Mouse (Mus musculus): ENCODE data around the gene Dnajc5. TPM values are rescaled to one million over a fixed set of nuclear protein-coding genes. Genes with fewer than 3 reads are reported as not detected.

The Dnajc5 gene
- polyA plus RNA-seq, 2 experiments: 13.9 to 20.0 TPM

DNA sequence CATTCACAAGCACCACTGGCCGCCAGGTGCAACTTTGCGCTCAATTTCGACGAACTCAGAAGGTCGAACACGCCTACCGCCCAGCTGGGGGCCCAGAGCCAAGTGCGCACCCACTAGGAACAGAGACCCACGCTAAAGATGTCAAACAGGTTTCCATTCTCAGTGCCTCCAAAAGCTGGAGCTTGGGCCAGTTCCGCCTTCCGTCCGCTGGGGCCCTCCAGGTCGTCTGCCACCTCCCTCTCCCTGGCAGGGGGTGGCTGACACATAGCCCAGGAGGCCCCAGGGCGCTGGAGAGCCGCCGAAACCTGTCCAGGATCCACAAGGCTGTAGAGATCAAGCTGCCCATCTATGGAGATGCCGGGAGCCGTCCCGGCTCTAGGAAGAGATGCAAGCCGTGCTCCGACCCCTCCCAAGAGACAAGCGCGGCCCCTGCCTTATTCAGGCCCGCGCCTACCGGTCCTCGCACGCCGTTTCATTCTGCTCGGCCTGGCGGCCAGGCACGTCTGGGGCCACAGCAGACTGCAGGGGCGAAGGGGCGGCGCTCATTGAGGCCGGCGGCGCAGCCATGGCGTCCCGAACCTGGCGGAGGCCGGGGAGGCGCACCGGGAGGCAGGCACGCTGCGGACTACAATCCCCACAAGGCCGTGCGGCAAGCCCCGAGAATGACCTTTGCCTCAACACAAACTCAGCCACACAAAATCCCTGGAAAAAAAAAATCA is 61.3 kb downstream of the Dnajc5 start:
- Histone ChIP-seq H3K27me3 (ENCODE audit: control insufficient read depth, insufficient read depth, low read length) (no peaks in the 10 kb centered on the region), H3K4me1 (replicated peaks; ENCODE audit: control insufficient read depth in 2 of 2, insufficient read depth in 2 of 2, low read length in 1 of 2) (peaks cover 34 to 47% of the 10 kb centered on the region in 2 experiments), H3K9me3 (ENCODE audit: control insufficient read depth, low read length) (no peaks in the 10 kb centered on the region), H3K4me2 (ENCODE audit: low read depth) (peak overlapping the region; percentile 87), H3K4me3 (ENCODE audit: insufficient read depth in 1 of 2, low read depth in 2 of 2, low read length in 2 of 2) (peak overlapping the region; percentile 63 to 69), H3K36me3 (replicated peaks; ENCODE audit: control insufficient read depth, insufficient read depth, low read depth) (no peaks in the 10 kb centered on the region; the same call in none of the 2 replicates), H3K9ac (replicated peaks) (peak overlapping the region; percentile 66), H3K27ac (peak overlapping the region; percentile 69)
- WGBS (ENCODE audit: insufficient replicate concordance): under 1% methylated on average over 49 of the region's 49 CpGs
- DNase-seq (ENCODE audit: low read depth in 3 of 3, low spot score in 3 of 3): peak; percentile 62 to 64 (median 62)
- peak; percentile 73 for ATAC-seq (ENCODE audit: insufficient read depth)
- 0 out of 2 replicates have a peak, but pooled peaks have one; percentile 4 for TF ChIP-seq EP300 (IDR thresholded peaks at IDR 0.05; ENCODE audit: low read depth)
- no peak for TF ChIP-seq CTCF (IDR thresholded peaks at IDR 0.05; ENCODE audit: low read depth)

DNA sequence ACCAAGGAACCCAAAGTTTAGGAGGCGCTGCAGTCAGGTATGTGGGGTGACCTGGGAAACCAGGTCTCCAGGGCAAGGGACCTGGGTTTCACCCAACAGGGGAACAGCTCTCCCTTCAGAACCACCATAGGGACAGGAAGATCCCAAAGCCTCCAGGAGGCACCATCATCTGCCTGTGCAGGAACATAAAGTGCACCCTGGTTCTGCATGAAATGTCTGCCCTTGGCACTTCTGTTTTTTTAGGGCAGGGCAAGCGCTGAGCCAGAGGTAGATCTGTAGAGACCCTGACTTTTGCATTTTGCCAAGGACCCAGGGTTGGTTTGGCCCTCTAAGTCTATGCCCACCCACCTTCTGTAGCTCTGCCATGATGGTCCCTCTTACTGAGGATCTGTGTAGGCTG is 62.1 kb downstream of the Dnajc5 start:
- peaks cover 27 to 39% of the 10 kb centered on the region in 2 experiments for H3K4me1 ChIP-seq (replicated peaks; ENCODE audit: control insufficient read depth in 2 of 2, insufficient read depth in 2 of 2, low read length in 1 of 2)
- H3K27me3 ChIP-seq (ENCODE audit: control insufficient read depth, insufficient read depth, low read length): no peaks in the 10 kb centered on the region
- H3K9ac ChIP-seq (replicated peaks): no peak overlapping the region
- 84% methylated on average over 2 of the region's 2 CpGs for WGBS (ENCODE audit: insufficient replicate concordance)
- no peak overlapping the region for H3K27ac ChIP-seq
- H3K4me2 ChIP-seq (ENCODE audit: low read depth): peak overlapping the region; percentile 87
- peak overlapping the region in 1 of 2 experiments; percentile 63; a peak in 1 of 4 replicates for H3K4me3 ChIP-seq (ENCODE audit: insufficient read depth in 1 of 2, low read depth in 2 of 2, low read length in 2 of 2)
- DNase-seq (ENCODE audit: low read depth in 3 of 3, low spot score in 3 of 3): no peak
- no peak for ATAC-seq (ENCODE audit: insufficient read depth)
- peaks cover 3% of the 10 kb centered on the region for H3K36me3 ChIP-seq (replicated peaks; ENCODE audit: control insufficient read depth, insufficient read depth, low read depth)
- no peaks in the 10 kb centered on the region for H3K9me3 ChIP-seq (ENCODE audit: control insufficient read depth, low read length)
- TF ChIP-seq CTCF (IDR thresholded peaks at IDR 0.05; ENCODE audit: low read depth) (no peak), EP300 (IDR thresholded peaks at IDR 0.05; ENCODE audit: low read depth) (no peak)

GRCm38 (mm10) chr2:181582939-181583338 is 62.7 kb downstream of the Dnajc5 start:
- no peak for DNase-seq (ENCODE audit: low read depth in 3 of 3, low spot score in 3 of 3)
- Histone ChIP-seq H3K27me3 (ENCODE audit: control insufficient read depth, insufficient read depth, low read length) (no peaks in the 10 kb centered on the region), H3K36me3 (replicated peaks; ENCODE audit: control insufficient read depth, insufficient read depth, low read depth) (peaks cover 3% of the 10 kb centered on the region), H3K9ac (replicated peaks) (no peak overlapping the region), H3K9me3 (ENCODE audit: control insufficient read depth, low read length) (no peaks in the 10 kb centered on the region), H3K4me3 (ENCODE audit: insufficient read depth in 1 of 2, low read depth in 2 of 2, low read length in 2 of 2) (no peak overlapping the region), H3K4me2 (ENCODE audit: low read depth) (no peak overlapping the region), H3K4me1 (replicated peaks; ENCODE audit: control insufficient read depth in 2 of 2, insufficient read depth in 2 of 2, low read length in 1 of 2) (peaks cover 21 to 33% of the 10 kb centered on the region in 2 experiments), H3K27ac (no peak overlapping the region)
- 68% methylated on average over 1 of the region's 1 CpGs for WGBS (ENCODE audit: insufficient replicate concordance)
- TF ChIP-seq EP300 (IDR thresholded peaks at IDR 0.05; ENCODE audit: low read depth): no peak
- TF ChIP-seq CTCF (IDR thresholded peaks at IDR 0.05; ENCODE audit: low read depth): no peak
- no peak for ATAC-seq (ENCODE audit: insufficient read depth)

DNA sequence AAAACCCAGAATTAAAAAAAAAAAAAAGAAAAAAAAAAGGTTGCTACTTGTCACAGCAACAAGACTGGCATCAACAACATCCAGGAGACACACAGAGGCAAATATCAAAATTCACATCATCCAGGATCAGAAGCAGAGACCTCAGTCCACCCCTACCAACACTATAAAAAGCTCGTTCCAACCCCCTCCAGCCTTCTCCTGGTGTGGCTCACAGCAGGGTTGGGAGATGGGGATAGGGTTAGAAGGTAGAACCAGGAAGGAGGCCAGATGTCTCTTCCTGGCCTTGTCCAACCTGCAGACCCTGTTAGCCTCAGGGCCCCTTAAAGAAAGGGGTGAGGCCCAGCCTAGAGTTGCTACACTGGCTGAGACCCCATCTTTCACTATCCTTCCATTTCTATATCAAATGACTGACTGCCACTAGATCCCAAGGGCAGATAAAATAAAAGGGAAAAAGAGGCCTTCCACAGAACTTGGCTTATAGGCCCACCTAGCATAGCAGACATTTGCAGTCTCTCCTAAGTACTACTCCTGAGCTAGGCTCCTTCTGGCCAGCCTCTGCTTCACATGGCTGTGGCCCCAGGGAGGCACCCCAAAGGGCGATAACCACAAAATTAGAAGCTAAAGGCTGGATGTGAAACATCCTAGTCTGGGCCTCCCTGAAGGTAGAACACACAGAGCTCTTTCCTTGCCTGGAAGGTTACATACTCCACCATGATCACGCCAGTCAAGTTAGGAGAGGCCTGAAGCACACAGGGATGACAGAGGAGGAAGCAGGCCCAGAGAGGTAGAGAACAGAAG is 63.4 kb downstream of the Dnajc5 start:
- 67% methylated on average over 3 of the region's 3 CpGs for WGBS (ENCODE audit: insufficient replicate concordance)
- H3K4me1 ChIP-seq (replicated peaks; ENCODE audit: control insufficient read depth in 2 of 2, insufficient read depth in 2 of 2, low read length in 1 of 2): peaks cover 14 to 26% of the 10 kb centered on the region in 2 experiments
- no peak for DNase-seq (ENCODE audit: low read depth in 3 of 3, low spot score in 3 of 3)
- H3K4me3 ChIP-seq (ENCODE audit: insufficient read depth in 1 of 2, low read depth in 2 of 2, low read length in 2 of 2): no peak overlapping the region
- H3K27me3 ChIP-seq (ENCODE audit: control insufficient read depth, insufficient read depth, low read length): no peaks in the 10 kb centered on the region
- H3K36me3 ChIP-seq (replicated peaks; ENCODE audit: control insufficient read depth, insufficient read depth, low read depth): peaks cover 3% of the 10 kb centered on the region
- no peak overlapping the region for H3K9ac ChIP-seq (replicated peaks)
- no peak overlapping the region for H3K27ac ChIP-seq
- no peak for ATAC-seq (ENCODE audit: insufficient read depth)
- no peak for TF ChIP-seq EP300 (IDR thresholded peaks at IDR 0.05; ENCODE audit: low read depth)
- no peak for TF ChIP-seq CTCF (IDR thresholded peaks at IDR 0.05; ENCODE audit: low read depth)
- H3K9me3 ChIP-seq (ENCODE audit: control insufficient read depth, low read length): no peaks in the 10 kb centered on the region
- no peak overlapping the region for H3K4me2 ChIP-seq (ENCODE audit: low read depth)

DNA sequence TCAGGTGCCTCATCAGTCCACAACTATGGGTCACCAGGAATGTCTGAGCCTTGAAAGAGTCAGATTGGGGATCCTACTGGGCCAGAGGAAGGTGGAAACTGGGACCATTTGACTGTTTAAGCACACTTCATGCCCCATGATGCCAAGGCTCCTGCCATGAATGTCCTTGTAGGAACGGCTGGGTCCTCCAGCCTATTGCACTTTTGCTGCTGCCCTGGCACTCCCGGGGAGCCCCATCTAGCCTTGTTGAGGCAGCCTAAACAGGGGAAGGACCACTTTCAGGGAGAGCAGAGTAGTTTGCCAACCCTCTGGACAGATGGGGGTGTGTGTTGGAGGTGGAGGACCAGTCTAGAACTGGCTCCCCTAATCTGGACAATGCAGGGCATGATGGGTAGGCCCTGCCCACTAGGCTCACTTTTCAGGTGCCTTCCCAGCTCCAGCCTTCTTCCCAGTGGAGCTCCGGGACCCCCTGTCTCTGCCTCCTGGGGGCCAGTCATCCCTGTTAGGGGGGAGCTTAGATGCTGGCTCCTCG is 64.2 kb downstream of the Dnajc5 start, which contains the start of gene Uckl1:
Gene Uckl1 (minus strand): TSS at position 482 of the 532 bp plus-strand sequence.
- H3K27ac ChIP-seq: no peak within 1 kb of the TSS
- no peaks in the 10 kb centered on the region for H3K9me3 ChIP-seq (ENCODE audit: control insufficient read depth, low read length)
- H3K4me1 ChIP-seq (replicated peaks; ENCODE audit: control insufficient read depth in 2 of 2, insufficient read depth in 2 of 2, low read length in 1 of 2): peaks cover 9 to 18% of the 10 kb centered on the region in 2 experiments
- DNase-seq (ENCODE audit: low read depth in 3 of 3, low spot score in 3 of 3): no peak
- TF ChIP-seq EP300 (IDR thresholded peaks at IDR 0.05; ENCODE audit: low read depth): no peak
- TF ChIP-seq CTCF (IDR thresholded peaks at IDR 0.05; ENCODE audit: low read depth): no peak
- 74% methylated on average over 4 of the region's 4 CpGs for WGBS (ENCODE audit: insufficient replicate concordance)
- H3K9ac ChIP-seq (replicated peaks): no peak within 1 kb of the TSS
- peaks cover 3% of the 10 kb centered on the region for H3K36me3 ChIP-seq (replicated peaks; ENCODE audit: control insufficient read depth, insufficient read depth, low read depth)
- no peak within 1 kb of the TSS for H3K4me3 ChIP-seq (ENCODE audit: insufficient read depth in 1 of 2, low read depth in 2 of 2, low read length in 2 of 2)
- H3K27me3 ChIP-seq (ENCODE audit: control insufficient read depth, insufficient read depth, low read length): no peaks in the 10 kb centered on the region
- ATAC-seq (ENCODE audit: insufficient read depth): no peak
- H3K4me2 ChIP-seq (ENCODE audit: low read depth): no peak within 1 kb of the TSS

All from liver, embryonic 14.5 days (tissue).